Mouse (Mus musculus) limb, embryonic 12.5 days (tissue): Measurements from ENCODE around the gene Dennd1c. TPM values are rescaled to one million over a fixed set of nuclear protein-coding genes. Genes with fewer than 3 reads are reported as not detected.

Source experiments
- ATAC-seq: fragments of 200-750 bp; cut with Nextera tagmentation; 2 replicates; pipeline ENCODE4 v1.8.0; 2017; ENCODE audit warnings: low read depth, moderate TSS enrichment; ENCODE audit not compliant: insufficient number of reproducible peaks, insufficient read depth, low FRiP score, low TSS enrichment
- H3K27ac ChIP-seq: fragments of 300-500 bp; sonication (generic); 2 replicates; pipeline ENCODE4 v1.5.1; 2016; ENCODE audit warnings: mild to moderate bottlenecking, moderate library complexity
- H3K27me3 ChIP-seq: fragments of 300-500 bp; sonication (generic); 2 replicates; pipeline ENCODE4 v1.6.1; 2016; ENCODE audit warnings: mild to moderate bottlenecking, moderate library complexity
- H3K36me3 ChIP-seq: fragments of 300-500 bp; sonication (generic); 2 replicates; pipeline ENCODE4 v1.6.1; 2016; ENCODE audit warnings: mild to moderate bottlenecking, moderate library complexity
- H3K4me1 ChIP-seq: fragments of 300-500 bp; sonication (generic); replicated peaks from 2 replicates; pipeline ENCODE4 v1.6.1; 2016
- H3K4me2 ChIP-seq: fragments of 300-500 bp; sonication (generic); 2 replicates; pipeline ENCODE4 v1.6.1; 2016; ENCODE audit warnings: mild to moderate bottlenecking, moderate library complexity
- H3K4me3 ChIP-seq: fragments of 300-500 bp; sonication (generic); replicated peaks from 2 replicates; pipeline ENCODE4 v1.5.1; 2016; ENCODE audit warnings: mild to moderate bottlenecking
- H3K9ac ChIP-seq: fragments of 300-500 bp; sonication (generic); replicated peaks from 2 replicates; pipeline ENCODE4 v1.6.1; 2016; ENCODE audit warnings: mild to moderate bottlenecking, moderate library complexity
- H3K9me3 ChIP-seq: fragments of 300-500 bp; sonication (generic); 2 replicates; pipeline ENCODE4 v1.6.1; 2016; ENCODE audit warnings: mild to moderate bottlenecking, moderate library complexity
- WGBS: fragments of 180-500 bp; shearing (Covaris S2); methylation state at CpG from one replicate; pipeline ENCODE4 v1.1.7; 2016; 5-methylcytosine and 5-hydroxymethylcytosine counted together
- polyA plus RNA-seq: library from polyadenylated mRNA; unstranded; fragments of >200 nt; fragmentation: Nextera tagmentation; extraction: Ambion mirVana; gene quantifications from 2 replicates; pipeline ENCODE4 v1.2.1, GENCODE M21; 2016

Gene Dennd1c
- polyA plus RNA-seq, 1 experiment from 2014 or later, result 1.2 TPM

DNA sequence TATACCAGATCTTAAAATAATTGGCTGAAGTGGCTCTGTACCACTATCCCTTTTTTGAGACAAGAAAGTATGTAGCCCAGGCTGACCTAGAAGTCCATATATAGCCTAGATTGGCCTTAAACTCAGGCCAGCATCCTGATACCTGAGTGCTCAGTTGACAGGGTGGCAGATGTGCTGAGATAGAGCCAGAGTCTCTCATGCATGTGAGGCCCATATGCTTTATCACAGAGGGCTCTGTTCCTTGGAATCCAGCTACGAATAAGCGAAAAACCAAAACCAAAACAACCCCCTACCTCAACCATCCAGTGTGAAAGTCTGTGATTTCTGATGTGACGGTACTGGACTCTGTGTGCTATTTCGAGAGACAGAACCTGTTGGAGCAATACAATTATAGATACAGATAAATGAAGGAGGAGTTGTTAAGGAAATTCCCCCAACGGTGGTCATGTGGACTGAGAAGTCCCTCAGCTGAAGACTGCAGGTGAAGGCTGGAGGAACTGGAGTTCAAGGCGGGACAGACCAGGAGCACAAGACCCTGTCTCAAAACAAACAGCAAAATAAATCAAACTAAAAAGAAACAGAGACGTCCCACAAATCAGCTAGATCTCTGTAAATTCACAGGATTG lies 29.8 kb upstream of the Dennd1c start:
- Histone ChIP-seq H3K4me3 (no peak overlapping the region), H3K9me3 (no peaks in the 10 kb centered on the region), H3K9ac (no peak overlapping the region), H3K4me1 (peaks cover 22% of the 10 kb centered on the region), H3K4me2 (no peak overlapping the region), H3K27me3 (no peaks in the 10 kb centered on the region), H3K36me3 (0 out of 2 replicates have a peak, but pooled peaks cover 4% of the 10 kb centered on the region), H3K27ac (no peak overlapping the region)
- no peak for ATAC-seq
- 70% methylated on average over 7 of the region's 7 CpGs for WGBS

DNA sequence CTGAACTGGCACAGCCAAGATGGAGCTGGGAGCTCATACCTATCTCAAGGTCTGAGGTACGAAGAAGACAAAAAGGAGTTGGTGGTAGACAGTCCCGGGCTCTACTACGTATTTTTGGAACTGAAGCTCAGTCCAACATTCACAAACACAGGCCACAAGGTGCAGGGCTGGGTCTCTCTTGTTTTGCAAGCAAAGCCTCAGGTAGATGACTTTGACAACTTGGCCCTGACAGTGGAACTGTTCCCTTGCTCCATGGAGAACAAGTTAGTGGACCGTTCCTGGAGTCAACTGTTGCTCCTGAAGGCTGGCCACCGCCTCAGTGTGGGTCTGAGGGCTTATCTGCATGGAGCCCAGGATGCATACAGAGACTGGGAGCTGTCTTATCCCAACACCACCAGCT lies 28.8 kb upstream of the Dennd1c start:
- H3K4me3 ChIP-seq, result no peak overlapping the region
- H3K9me3 ChIP-seq, result no peaks in the 10 kb centered on the region
- peaks cover 22% of the 10 kb centered on the region for H3K4me1 ChIP-seq
- no peaks in the 10 kb centered on the region for H3K27me3 ChIP-seq
- no peak overlapping the region for H3K9ac ChIP-seq
- H3K4me2 ChIP-seq, result peak overlapping the region; percentile 11
- WGBS, result 92% methylated on average over 5 of the region's 5 CpGs
- no peak for ATAC-seq
- H3K27ac ChIP-seq, result no peak overlapping the region
- 0 out of 2 replicates have a peak, but pooled peaks cover 4% of the 10 kb centered on the region for H3K36me3 ChIP-seq

DNA sequence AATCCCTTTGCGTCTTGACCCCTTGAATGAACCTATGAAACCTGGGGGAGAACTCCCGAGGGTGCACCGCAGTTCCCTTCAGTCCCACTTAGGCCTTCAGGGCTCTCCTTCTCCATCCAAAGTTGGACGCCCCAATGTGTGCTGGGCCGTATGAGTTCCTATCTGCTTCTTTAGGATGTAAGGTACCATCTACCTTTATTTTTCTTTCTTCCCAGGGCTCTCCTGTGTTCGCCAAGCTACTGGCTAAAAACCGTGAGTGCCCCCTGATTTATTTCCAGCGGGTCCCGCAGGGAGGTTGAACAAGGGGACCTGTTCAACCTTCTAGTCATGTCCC lies 27.7 kb upstream of the Dennd1c start:
- peak overlapping the region; percentile 75 for H3K4me2 ChIP-seq
- 0 out of 2 replicates have a peak, but pooled peaks cover 4% of the 10 kb centered on the region for H3K36me3 ChIP-seq
- no peaks in the 10 kb centered on the region for H3K9me3 ChIP-seq
- peaks cover 22% of the 10 kb centered on the region for H3K4me1 ChIP-seq
- peak overlapping the region; percentile 83 for H3K9ac ChIP-seq
- ATAC-seq, result no peak
- H3K27ac ChIP-seq, result no peak overlapping the region
- no peaks in the 10 kb centered on the region for H3K27me3 ChIP-seq
- H3K4me3 ChIP-seq, result peak overlapping the region; percentile 66
- 9% methylated on average over 9 of the region's 9 CpGs for WGBS

DNA sequence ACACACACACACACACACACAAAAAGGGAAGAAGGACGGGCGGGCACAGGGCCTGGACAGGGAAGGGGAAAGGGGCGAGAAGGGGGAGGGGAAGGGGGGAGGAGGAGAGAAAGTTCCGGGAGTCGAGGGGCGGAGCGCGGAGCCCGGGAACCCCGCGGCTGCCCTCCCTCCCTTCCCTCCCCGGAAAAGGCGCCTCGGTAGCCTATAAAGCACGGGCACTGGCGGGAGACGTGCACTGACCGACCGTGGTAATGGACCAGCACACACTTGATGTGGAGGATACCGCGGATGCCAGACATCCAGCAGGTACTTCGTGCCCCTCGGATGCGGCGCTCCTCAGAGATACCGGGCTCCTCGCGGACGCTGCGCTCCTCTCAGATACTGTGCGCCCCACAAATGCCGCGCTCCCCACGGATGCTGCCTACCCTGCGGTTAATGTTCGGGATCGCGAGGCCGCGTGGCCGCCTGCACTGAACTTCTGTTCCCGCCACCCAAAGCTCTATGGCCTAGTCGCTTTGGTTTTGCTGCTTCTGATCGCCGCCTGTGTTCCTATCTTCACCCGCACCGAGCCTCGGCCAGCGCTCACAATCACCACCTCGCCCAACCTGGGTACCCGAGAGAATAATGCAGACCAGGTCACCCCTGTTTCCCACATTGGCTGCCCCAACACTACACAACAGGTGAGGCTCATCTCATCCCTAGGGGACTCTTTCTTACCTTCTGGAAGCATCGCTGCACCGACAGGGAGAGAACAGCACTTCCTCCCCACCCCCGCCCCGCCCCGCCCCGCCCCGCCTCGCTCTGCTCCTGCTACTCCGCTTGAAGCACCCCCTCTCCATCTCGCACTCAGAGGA lies 27.1 kb upstream of the Dennd1c start, which contains the start of gene Tnfsf9:
TSS of gene Tnfsf9 (plus strand) at position 145 of the 854 bp plus-strand sequence.
- Histone ChIP-seq H3K4me3 (peak within 1 kb of the TSS; percentile 66), H3K4me1 (peaks cover 22% of the 10 kb centered on the region), H3K4me2 (peak within 1 kb of the TSS; percentile 75), H3K36me3 (0 out of 2 replicates have a peak, but pooled peaks cover 4% of the 10 kb centered on the region), H3K9ac (peak within 1 kb of the TSS; percentile 83), H3K27me3 (no peaks in the 10 kb centered on the region), H3K27ac (peak within 1 kb of the TSS; percentile 74), H3K9me3 (no peaks in the 10 kb centered on the region)
- ATAC-seq, result peak; percentile 69
- 1% methylated on average over 59 of the region's 61 CpGs for WGBS

DNA sequence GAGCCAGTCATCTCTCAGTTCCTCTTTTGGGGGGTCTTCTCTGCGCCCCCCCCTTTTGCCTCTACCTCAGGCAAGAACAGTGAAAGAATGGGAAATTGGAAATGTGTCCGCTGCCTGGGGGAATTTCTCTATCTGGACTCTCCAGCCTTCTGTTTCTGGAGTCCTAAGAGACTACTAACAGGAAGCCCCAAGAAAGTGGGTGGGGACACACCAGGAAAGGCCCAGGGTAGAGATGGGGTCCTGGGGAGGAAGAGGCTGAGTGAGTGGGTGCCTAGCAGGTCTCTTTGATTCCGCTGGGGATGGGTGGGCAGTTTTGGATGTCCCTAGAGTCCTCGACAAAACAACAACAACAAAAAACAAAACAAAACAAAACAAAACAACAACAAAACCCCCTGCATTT lies 26.2 kb upstream of the Dennd1c start:
- Histone ChIP-seq H3K4me2 (peak overlapping the region; percentile 75), H3K4me3 (peak overlapping the region; percentile 66)
- ATAC-seq, result no peak

DNA sequence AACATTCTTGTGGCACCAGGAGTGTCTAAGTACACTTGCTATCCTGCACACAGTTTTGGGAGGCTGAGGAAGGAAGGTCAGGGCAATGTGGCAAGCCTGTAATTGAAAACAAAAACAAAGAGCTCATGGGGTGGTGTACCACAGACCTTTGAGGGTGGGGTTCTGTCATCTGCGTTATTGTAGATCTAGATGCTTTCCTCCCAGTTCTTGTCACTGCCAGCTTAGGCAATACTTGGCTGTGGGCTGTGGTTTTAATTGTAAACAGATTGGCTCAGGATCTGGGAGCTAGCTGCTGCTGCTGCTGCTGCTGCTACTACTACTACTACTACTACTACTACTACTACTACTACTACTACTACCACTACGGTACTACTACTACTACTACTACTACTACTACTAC lies 24.0 kb upstream of the Dennd1c start:
- WGBS, result 77% methylated on average over 2 of the region's 2 CpGs
- Histone ChIP-seq H3K9ac (no peak overlapping the region), H3K9me3 (no peaks in the 10 kb centered on the region), H3K4me2 (no peak overlapping the region), H3K36me3 (0 out of 2 replicates have a peak, but pooled peaks cover 2% of the 10 kb centered on the region), H3K27me3 (no peaks in the 10 kb centered on the region), H3K4me3 (no peak overlapping the region), H3K4me1 (peaks cover 21% of the 10 kb centered on the region), H3K27ac (no peak overlapping the region)
- ATAC-seq, result no peak

More for the DNA sequence above, 26.2 kb upstream of the Dennd1c start:
- peak overlapping the region; percentile 4; the same call in 1 of the 2 replicates for H3K27ac ChIP-seq
- H3K9ac ChIP-seq, result 0 out of 2 replicates have a peak overlapping the region, but pooled peaks have one; percentile 83
- 0 out of 2 replicates have a peak, but pooled peaks cover 4% of the 10 kb centered on the region for H3K36me3 ChIP-seq
- H3K27me3 ChIP-seq, result no peaks in the 10 kb centered on the region
- peaks cover 22% of the 10 kb centered on the region for H3K4me1 ChIP-seq
- 44% methylated on average over 4 of the region's 4 CpGs for WGBS
- no peaks in the 10 kb centered on the region for H3K9me3 ChIP-seq

DNA sequence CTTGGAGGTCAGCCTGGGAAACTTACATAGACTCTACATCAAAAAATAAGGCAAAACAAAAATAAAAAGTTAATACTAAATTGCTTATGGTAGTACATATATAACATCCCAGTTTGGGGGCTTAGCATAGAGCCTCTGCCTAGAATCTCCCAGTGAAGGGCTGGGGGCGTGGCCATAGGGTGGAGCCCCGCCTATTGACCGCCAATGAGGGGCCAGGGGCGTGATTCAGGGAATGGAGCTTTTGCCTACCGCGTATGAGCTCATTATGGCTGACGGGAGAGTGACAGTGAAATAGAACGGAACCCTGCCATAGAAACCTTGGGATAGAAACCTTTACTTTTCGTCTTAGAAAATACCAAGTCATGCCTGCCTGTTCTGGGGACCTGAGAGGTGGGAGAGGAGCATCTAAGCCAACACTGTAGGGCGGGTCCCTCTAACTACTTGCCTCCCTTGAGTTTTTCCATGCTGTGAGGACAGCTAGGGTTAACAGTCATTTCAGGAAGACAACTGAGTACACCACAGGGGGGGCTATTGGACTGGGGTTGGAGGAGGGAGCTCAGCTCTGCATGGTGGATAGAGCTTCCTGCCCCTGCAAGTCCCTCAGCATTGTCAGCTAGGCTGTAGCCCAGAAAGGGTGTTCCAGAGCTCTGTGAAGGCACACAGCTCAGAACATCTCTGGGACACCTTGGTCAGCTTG lies 21.5 kb upstream of the Dennd1c start:
- Histone ChIP-seq H3K9ac (no peak overlapping the region), H3K27me3 (peaks cover 18% of the 10 kb centered on the region), H3K4me3 (no peak overlapping the region), H3K4me2 (no peak overlapping the region), H3K36me3 (no peaks in the 10 kb centered on the region), H3K4me1 (peaks cover 16% of the 10 kb centered on the region), H3K27ac (no peak overlapping the region), H3K9me3 (no peaks in the 10 kb centered on the region)
- WGBS, result 13% methylated on average over 10 of the region's 10 CpGs
- ATAC-seq, result no peak

DNA sequence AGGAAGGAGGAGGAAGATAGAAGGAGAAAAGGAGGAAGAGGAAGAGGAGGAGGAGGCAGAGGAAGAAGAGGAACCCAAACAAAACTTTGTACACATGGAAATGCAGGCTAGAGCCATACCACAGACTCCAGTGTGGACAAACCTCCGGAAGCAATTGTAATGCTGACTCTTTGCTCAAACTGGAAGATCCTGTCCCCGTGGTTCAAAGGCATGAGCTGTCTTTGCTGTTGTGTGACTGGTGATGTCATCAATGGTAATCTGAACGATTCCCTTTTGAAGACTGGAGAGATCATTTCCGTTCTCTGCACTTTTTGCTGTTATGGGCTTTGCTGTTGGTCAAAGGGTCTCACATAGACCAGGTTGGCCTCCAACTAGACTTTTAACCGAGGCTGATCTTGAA lies 20.0 kb upstream of the Dennd1c start:
- Histone ChIP-seq H3K4me1 (peaks cover 10% of the 10 kb centered on the region; the same call in 1 of the 2 replicates), H3K27me3 (peaks cover 22% of the 10 kb centered on the region), H3K27ac (no peak overlapping the region), H3K4me3 (no peak overlapping the region), H3K36me3 (no peaks in the 10 kb centered on the region), H3K9ac (no peak overlapping the region), H3K4me2 (no peak overlapping the region), H3K9me3 (no peaks in the 10 kb centered on the region)
- ATAC-seq, result no peak
- WGBS, result 86% methylated on average over 5 of the region's 5 CpGs

DNA sequence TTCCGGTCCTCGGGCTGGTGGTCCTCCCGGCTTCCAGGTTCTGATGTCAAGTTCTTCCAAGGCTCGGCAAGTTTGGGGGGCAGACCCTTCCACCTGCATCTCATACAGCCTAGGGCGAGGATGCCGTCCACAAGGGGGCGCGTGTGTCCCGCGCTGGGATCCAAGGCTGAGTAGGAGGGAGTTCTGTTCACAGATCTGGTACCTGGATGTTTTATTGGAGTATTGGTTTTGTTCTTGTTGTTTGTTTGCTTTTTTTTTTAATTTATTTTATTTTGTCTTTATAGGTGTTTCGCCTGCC lies 18.3 kb upstream of the Dennd1c start:
- no peaks in the 10 kb centered on the region for H3K9me3 ChIP-seq
- H3K27ac ChIP-seq, result no peak overlapping the region
- H3K27me3 ChIP-seq, result peaks cover 22% of the 10 kb centered on the region
- H3K4me1 ChIP-seq, result peaks cover 10% of the 10 kb centered on the region; the same call in 1 of the 2 replicates
- WGBS, result under 1% methylated on average over 11 of the region's 11 CpGs
- no peaks in the 10 kb centered on the region for H3K36me3 ChIP-seq
- H3K4me2 ChIP-seq, result peak overlapping the region; percentile 50
- ATAC-seq, result peak; percentile 73
- H3K9ac ChIP-seq, result no peak overlapping the region
- 0 out of 2 replicates have a peak overlapping the region, but pooled peaks have one; percentile 16 for H3K4me3 ChIP-seq

DNA sequence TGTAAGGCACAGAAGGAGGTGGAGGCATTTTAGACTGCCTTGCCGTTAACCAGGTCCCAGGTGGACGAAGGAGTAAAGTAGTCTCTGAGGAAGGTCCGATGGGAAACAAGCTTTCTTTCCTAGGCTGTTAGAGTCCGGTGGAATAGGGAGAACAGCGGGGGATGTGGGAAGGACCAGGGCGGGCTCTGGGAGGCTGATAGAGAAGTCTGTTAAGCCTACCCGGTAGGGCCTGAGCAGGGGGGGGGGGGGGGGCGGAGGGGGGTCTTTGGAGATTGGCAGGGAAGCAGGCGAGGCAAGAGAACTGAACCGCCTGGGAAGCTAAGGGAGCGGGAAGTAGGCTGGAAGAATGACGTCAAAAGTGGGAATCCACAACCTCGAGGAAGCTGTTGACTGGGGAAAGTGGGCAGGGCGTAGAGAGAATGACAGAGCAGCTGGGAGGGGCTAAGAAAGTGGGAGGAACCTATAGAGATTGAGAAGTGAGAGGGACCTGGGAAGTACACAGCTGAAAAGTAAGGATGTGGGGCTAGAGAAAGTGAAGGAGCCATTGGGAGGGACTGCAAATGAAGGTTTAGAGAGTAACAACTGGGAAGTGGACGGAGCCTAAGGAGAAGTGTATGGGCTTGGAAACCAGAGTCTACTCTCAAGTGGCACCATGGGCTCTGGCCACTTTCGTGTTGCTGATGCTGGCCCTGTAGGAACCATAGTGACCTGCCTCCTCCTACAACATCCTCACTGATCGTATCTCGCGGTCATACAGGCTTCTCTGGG lies 17.7 kb upstream of the Dennd1c start:
- peaks cover 22% of the 10 kb centered on the region for H3K27me3 ChIP-seq
- peak overlapping the region; percentile 16 for H3K4me3 ChIP-seq
- 2% methylated on average over 18 of the region's 19 CpGs for WGBS
- peaks cover 10% of the 10 kb centered on the region; the same call in 1 of the 2 replicates for H3K4me1 ChIP-seq
- H3K4me2 ChIP-seq, result peak overlapping the region; percentile 50
- peak; percentile 76 for ATAC-seq
- H3K27ac ChIP-seq, result no peak overlapping the region
- no peaks in the 10 kb centered on the region for H3K9me3 ChIP-seq
- H3K36me3 ChIP-seq, result no peaks in the 10 kb centered on the region
- H3K9ac ChIP-seq, result no peak overlapping the region
